Comparison of ENCODE assay signal across 26 mouse cellular contexts in genomic region chr8:34729585-34729984, GRCm38 (mm10).
"Had no signal": no experiment of that assay in that cellular context is flagged by ENCODE, and none has a peak within 500 bp of the region (broad histone marks: within the 10 kb centered on the region; RNA-seq: fewer than 3 reads in every experiment).

No protein-coding gene starts in this region.

- H3K36me3 ChIP-seq: heart, embryonic 12.5 days; hindbrain, embryonic 10.5 days; hindbrain, embryonic 12.5 days; intestine, embryonic 15.5 days; limb, embryonic 13.5 days; limb, embryonic 15.5 days; liver, embryonic 12.5 days had no signal

- DNase-seq: gastrocnemius, adult 2 months; gastrocnemius, postnatal 10 days; gastrocnemius, postnatal 25 days; heart, adult 2 months; heart, postnatal 10 days; heart, postnatal 36 days; kidney, adult 18-20 months; kidney, adult 9 months; kidney, postnatal 10 days; kidney, postnatal 25 days; kidney, postnatal 4 days; layer of hippocampus, postnatal 36 days; left cerebral cortex, postnatal 4 days had no signal

- H3K4me3 ChIP-seq: gastrocnemius, adult 2 months; heart, adult 2 months; heart, embryonic 12.5 days; hindbrain, embryonic 10.5 days; hindbrain, embryonic 12.5 days; intestine, embryonic 15.5 days; layer of hippocampus, adult 2 months; limb, embryonic 13.5 days; limb, embryonic 15.5 days; liver, embryonic 12.5 days had no signal

- ATAC-seq: hindbrain, embryonic 16.5 days; inflammation-experienced regulatory T-cells, adult 6 months; intestine, embryonic 15.5 days; intestine, postnatal 0 days; liver, embryonic 12.5 days had no signal

- H3K9me3 ChIP-seq: heart, embryonic 12.5 days; hindbrain, embryonic 10.5 days; hindbrain, embryonic 12.5 days; intestine, embryonic 15.5 days; limb, embryonic 13.5 days; limb, embryonic 15.5 days; liver, embryonic 12.5 days had no signal

- H3K27me3 ChIP-seq: hindbrain, embryonic 12.5 days; intestine, embryonic 15.5 days; limb, embryonic 13.5 days; limb, embryonic 15.5 days had no signal

- H3K27ac ChIP-seq: gastrocnemius, adult 2 months; heart, adult 2 months; hindbrain, embryonic 10.5 days; hindbrain, embryonic 12.5 days; hindbrain, embryonic 14.5 days; intestine, embryonic 15.5 days; layer of hippocampus, adult 2 months; limb, embryonic 13.5 days; limb, embryonic 15.5 days; liver, embryonic 12.5 days; liver, embryonic 14.5 days had no signal

- H3K4me1 ChIP-seq: limb, embryonic 13.5 days; limb, embryonic 15.5 days had no signal
